Mouse (Mus musculus) heart, adult 2 months (tissue): ENCODE results near the gene H2-DMb1. TPM values are rescaled to one million over a fixed set of nuclear protein-coding genes. Genes with fewer than 3 reads are reported as not detected.
A peak's percentile ranks its signal among the peaks of the same experiment; 100 is the strongest.

Experiments
- DNase-seq, 2 experiments: peaks; one replicate each; pipeline ENCODE4 v3.0.0; 2021
- H3K27ac ChIP-seq: fragments of 200-600 bp; 2 replicates; pipeline ENCODE4 v1.8.1; 2022
- H3K27me3 ChIP-seq: fragments of 200-500 bp; 2 replicates; pipeline ENCODE4 v1.6.1; 2012; ENCODE audit warnings: mild to moderate bottlenecking, low read length, inconsistent platforms, mixed read lengths; ENCODE audit not compliant: control insufficient read depth, insufficient read depth
- H3K36me3 ChIP-seq: fragments of 200-500 bp; 2 replicates; pipeline ENCODE4 v1.6.1; 2012; ENCODE audit warnings: low read length, inconsistent platforms; ENCODE audit not compliant: control insufficient read depth, insufficient read depth
- H3K4me1 ChIP-seq: fragments of 200-500 bp; 2 replicates; pipeline ENCODE4 v1.6.1; 2011; ENCODE audit warnings: low read length; ENCODE audit not compliant: control insufficient read depth, insufficient read depth
- H3K4me3 ChIP-seq: fragments of 200-600 bp; 2 replicates; pipeline ENCODE4 v1.8.1; 2022
- H3K79me2 ChIP-seq: fragments of 200-500 bp; replicated peaks from 2 replicates; pipeline ENCODE4 v1.6.1; 2012; ENCODE audit warnings: mild to moderate bottlenecking, inconsistent platforms, low read length, moderate library complexity, mixed read lengths; ENCODE audit not compliant: control insufficient read depth, insufficient read depth
- H3K9ac ChIP-seq: fragments of 200-500 bp; 2 replicates; pipeline ENCODE4 v1.6.1; 2012; ENCODE audit warnings: low read depth, mild to moderate bottlenecking, control low read depth, inconsistent platforms, low read length, mixed read lengths
- CTCF ChIP-seq: fragments of 200-600 bp; IDR thresholded peaks from 2 replicates; pipeline ENCODE4 v1.8.1; 2022; ENCODE audit warnings: antibody characterized with exemption, mild to moderate bottlenecking, moderate library complexity
- EP300 ChIP-seq: fragments of 200-500 bp; IDR thresholded peaks from 2 replicates; pipeline ENCODE4 v1.6.1; 2011; ENCODE audit warnings: low read depth, low read length, control low read depth; ENCODE audit not compliant: insufficient read depth
- POLR2A ChIP-seq: fragments of 200-500 bp; IDR thresholded peaks from 2 replicates; pipeline ENCODE4 v1.6.1; 2011; ENCODE audit warnings: mild to moderate bottlenecking, low read depth, low read length, control low read depth; ENCODE audit not compliant: insufficient read depth
- WGBS: fragments of 180-500 bp; shearing (Covaris S2); methylation state at CpG from one replicate; pipeline ENCODE4 v1.1.7; 2018; 5-methylcytosine and 5-hydroxymethylcytosine counted together
- intact Hi-C: fragments of 180-260 bp; cut with DNase I; formaldehyde crosslinking; loops from one replicate; pipeline ENCODE4 v1.15.1; 2025
- polyA plus RNA-seq: library from polyadenylated mRNA; depleted of rRNA; stranded (reverse); fragments of >200 nt; gene quantifications from 2 replicates; pipeline ENCODE4 v1.2.3, GENCODE M21; 2012
- total RNA-seq, 2 experiments: library from RNA; stranded (reverse); gene quantifications; 2 replicates each; pipeline ENCODE4 v1.2.3; 2021

H2-DMb1 gene
- total and polyA plus RNA-seq, 3 experiments, result 1.6 to 19.1 (median 2.2) TPM

- Histone ChIP-seq H3K4me3 (no peak overlapping the region), H3K36me3 (no peaks in the 10 kb centered on the region), H3K4me1 (peaks cover 4% of the 10 kb centered on the region; the same call in 1 of the 2 replicates), H3K9ac (no peak overlapping the region), H3K79me2 (no peaks in the 10 kb centered on the region), H3K27ac (no peak overlapping the region), H3K27me3 (peaks cover 2% of the 10 kb centered on the region; the same call in 1 of the 2 replicates)
- WGBS, result 68% methylated on average over 3 of the region's 3 CpGs
- TF ChIP-seq EP300, result no peak
- TF ChIP-seq CTCF, result no peak
- no peak for TF ChIP-seq POLR2A
- DNase-seq, result peak in 1 of 2 experiments; percentile 32
- intact Hi-C loops, result no loop called here
These were observed 7.9 kb upstream of the H2-DMb1 start for GRCm38 (mm10) chr17:34144960-34145371.

- intact Hi-C loops, result no loop called here
- TF ChIP-seq POLR2A (no peak), CTCF (no peak), EP300 (no peak)
These were observed 2.7 kb downstream of the H2-DMb1 start for GRCm38 (mm10) chr17:34155534-34155933.

GRCm38 (mm10) chr17:34164202-34164895 is 11.5 kb downstream of the H2-DMb1 start:
- no peak for DNase-seq
- no peaks in the 10 kb centered on the region for H3K79me2 ChIP-seq
- intact Hi-C loops, result no loop called here
- H3K9ac ChIP-seq, result no peak overlapping the region
- H3K4me1 ChIP-seq, result no peaks in the 10 kb centered on the region
- no peaks in the 10 kb centered on the region for H3K36me3 ChIP-seq
- H3K27me3 ChIP-seq, result no peaks in the 10 kb centered on the region; the same call in 1 of the 2 replicates
- TF ChIP-seq CTCF, result peak; percentile 41
- no peak for TF ChIP-seq EP300
- no peak overlapping the region for H3K4me3 ChIP-seq
- no peak overlapping the region for H3K27ac ChIP-seq
- 42% methylated on average over 9 of the region's 9 CpGs for WGBS

More at GRCm38 (mm10) chr17:34155534-34155933, 2.7 kb downstream of the H2-DMb1 start:
- no peaks in the 10 kb centered on the region; the same call in 1 of the 2 replicates for H3K27me3 ChIP-seq
- no peaks in the 10 kb centered on the region for H3K36me3 ChIP-seq
- WGBS, result 40% methylated on average over 5 of the region's 5 CpGs
- no peak overlapping the region for H3K9ac ChIP-seq
- H3K4me3 ChIP-seq, result no peak overlapping the region
- no peaks in the 10 kb centered on the region for H3K4me1 ChIP-seq
- no peak for DNase-seq
- no peaks in the 10 kb centered on the region for H3K79me2 ChIP-seq
- H3K27ac ChIP-seq, result no peak overlapping the region

GRCm38 (mm10) chr17:34165033-34165730 is 12.3 kb downstream of the H2-DMb1 start:
- Histone ChIP-seq H3K4me1 (no peaks in the 10 kb centered on the region), H3K27me3 (no peaks in the 10 kb centered on the region; the same call in 1 of the 2 replicates), H3K4me3 (no peak overlapping the region), H3K79me2 (no peaks in the 10 kb centered on the region), H3K36me3 (no peaks in the 10 kb centered on the region), H3K9ac (no peak overlapping the region), H3K27ac (no peak overlapping the region)
- DNase-seq, result no peak
- intact Hi-C loops, result no loop called here
- WGBS, result 56% methylated on average over 6 of the region's 6 CpGs
- TF ChIP-seq CTCF, result peak; percentile 56
- TF ChIP-seq EP300, result no peak
- no peak for TF ChIP-seq POLR2A

GRCm38 (mm10) chr17:34169279-34169678 is 16.4 kb downstream of the H2-DMb1 start:
- DNase-seq, result peak in 1 of 2 experiments; percentile 32
- intact Hi-C loops, result loop anchor here (1.0 kb wide), 2 partner anchors 34 to 68 kb away; no protein-coding TSS in a partner anchor
- no peak overlapping the region for H3K9ac ChIP-seq
- 1% methylated on average over 2 of the region's 2 CpGs for WGBS
- no peaks in the 10 kb centered on the region for H3K4me1 ChIP-seq
- no peak overlapping the region for H3K27ac ChIP-seq
- no peaks in the 10 kb centered on the region for H3K36me3 ChIP-seq
- H3K79me2 ChIP-seq, result no peaks in the 10 kb centered on the region
- peak; percentile 67; the same call in 1 of the 2 replicates for TF ChIP-seq EP300
- no peak for TF ChIP-seq POLR2A
- TF ChIP-seq CTCF, result peak; percentile 83
- no peaks in the 10 kb centered on the region; the same call in 1 of the 2 replicates for H3K27me3 ChIP-seq
- H3K4me3 ChIP-seq, result no peak overlapping the region
